Mouse (Mus musculus) left cerebral cortex, adult 2 months (tissue): ENCODE measurements around the gene Btg4. TPM values are rescaled to one million over a fixed set of nuclear protein-coding genes. Genes with fewer than 3 reads are reported as not detected.
"Not testable (repeated sequence)": the region's sequence is repeated elsewhere in the genome, so short reads cannot be mapped to it uniquely, and the experiment has no call there.

ENCODE experiments used
- DNase-seq, 2 experiments: peaks; one replicate each; pipeline ENCODE4 v3.0.0; 2021 to 2022; ENCODE audit warnings: low spot score in 2 of 2, mixed read lengths in 1 of 2; ENCODE audit errors: extremely low spot score in 1 of 2
- H3K27ac ChIP-seq: fragments of 200-600 bp; 2 replicates; pipeline ENCODE4 v1.8.1; 2022
- H3K4me3 ChIP-seq: fragments of 200-600 bp; 2 replicates; pipeline ENCODE4 v1.8.1; 2022
- CTCF ChIP-seq: fragments of 200-600 bp; IDR thresholded peaks from 2 replicates; pipeline ENCODE4 v1.8.1; 2022; ENCODE audit warnings: antibody characterized with exemption, mild to moderate bottlenecking, moderate library complexity
- intact Hi-C: fragments of 180-260 bp; cut with DNase I; formaldehyde crosslinking; loops from one replicate; pipeline ENCODE4 v1.15.1; 2025
- total RNA-seq, 2 experiments: library from RNA; stranded (reverse); gene quantifications; 2 replicates each; pipeline ENCODE4 v1.2.3; 2021

Gene Btg4
- total RNA-seq, 2 experiments from 2014 or later = not detected

- intact Hi-C loops = no loop called here
- Histone ChIP-seq H3K4me3 (no peak within 1 kb of the TSS), H3K27ac (no peak within 1 kb of the TSS)
- no peak; the same call in 1 of the 2 replicates for TF ChIP-seq CTCF
- peak; percentile 30 to 33 for DNase-seq
Measured at GRCm38 (mm10) chr9:51101756-51102425, 41.2 kb downstream of the Btg4 start, which contains the start of gene 4833427G06Rik. 4833427G06Rik (minus strand) TSS chr9:51102078.

- TF ChIP-seq CTCF = no peak
- H3K27ac ChIP-seq = peak overlapping the region; percentile 51
- intact Hi-C loops = no loop called here
- peak overlapping the region; percentile 63 for H3K4me3 ChIP-seq
- peak; percentile 18 to 33 for DNase-seq
Measured at GRCm38 (mm10) chr9:51102963-51103807, 42.5 kb downstream of the Btg4 start.

GRCm38 (mm10) chr9:51103808-51104514 is 43.3 kb downstream of the Btg4 start:
- no peak; the same call in 1 of the 2 replicates for TF ChIP-seq CTCF

GRCm38 (mm10) chr9:51105751-51106150 is 45.0 kb downstream of the Btg4 start:
- intact Hi-C loops = no loop called here
- H3K4me3 ChIP-seq = no peak overlapping the region
- DNase-seq = no peak
- H3K27ac ChIP-seq = no peak overlapping the region
- no peak for TF ChIP-seq CTCF

More at GRCm38 (mm10) chr9:51103808-51104514, 43.3 kb downstream of the Btg4 start:
- Histone ChIP-seq H3K4me3 (peak overlapping the region; percentile 63), H3K27ac (peak overlapping the region; percentile 51)
- DNase-seq = peak in 1 of 2 experiments; percentile 11
- intact Hi-C loops = no loop called here

GRCm38 (mm10) chr9:51114767-51115166 is 54.1 kb downstream of the Btg4 start:
- no peak for TF ChIP-seq CTCF
- no peak for DNase-seq
- intact Hi-C loops = no loop called here

GRCm38 (mm10) chr9:51136985-51137384 is 76.3 kb downstream of the Btg4 start:
- TF ChIP-seq CTCF = peak; percentile 81
- no peak overlapping the region for H3K4me3 ChIP-seq
- intact Hi-C loops = loop anchor here (5.0 kb wide), 2 partner anchors 70 to 290 kb away; partner anchors contain the start of gene Ppp2r1b
- peak in 1 of 2 experiments; percentile 57 for DNase-seq
- no peak overlapping the region for H3K27ac ChIP-seq

More at GRCm38 (mm10) chr9:51114767-51115166, 54.1 kb downstream of the Btg4 start:
- Histone ChIP-seq H3K27ac (no peak overlapping the region), H3K4me3 (no peak overlapping the region)

- intact Hi-C loops = loop anchor here (5.0 kb wide), 2 partner anchors 70 to 290 kb away; partner anchors contain the start of gene Ppp2r1b
- DNase-seq = no peak
- Histone ChIP-seq H3K4me3 (no peak overlapping the region), H3K27ac (no peak overlapping the region)
- no peak for TF ChIP-seq CTCF
Measured at GRCm38 (mm10) chr9:51137432-51137831, 76.7 kb downstream of the Btg4 start.

GRCm38 (mm10) chr9:51137836-51138235 is 77.1 kb downstream of the Btg4 start:
- intact Hi-C loops = loop anchor here (5.0 kb wide), 2 partner anchors 71 to 291 kb away; partner anchors contain the start of gene Ppp2r1b
- no peak for DNase-seq
- Histone ChIP-seq H3K4me3 (no peak overlapping the region), H3K27ac (no peak overlapping the region)
- no peak for TF ChIP-seq CTCF

- H3K27ac ChIP-seq = no peak overlapping the region
- DNase-seq = no peak
- intact Hi-C loops = loop anchor here (5.0 kb wide), 2 partner anchors 71 to 291 kb away; partner anchors contain the start of gene Ppp2r1b
- TF ChIP-seq CTCF = no peak
- H3K4me3 ChIP-seq = no peak overlapping the region
Measured at GRCm38 (mm10) chr9:51138301-51138700, 77.6 kb downstream of the Btg4 start.

- not testable (repeated sequence) for H3K4me3 ChIP-seq, H3K27ac ChIP-seq, DNase-seq
- intact Hi-C loops = loop anchor here (5.0 kb wide), 2 partner anchors 72 to 292 kb away; partner anchors contain the start of gene Ppp2r1b
Measured at GRCm38 (mm10) chr9:51139401-51139800, 78.7 kb downstream of the Btg4 start.

GRCm38 (mm10) chr9:51140711-51141110 is 80.0 kb downstream of the Btg4 start:
- DNase-seq = no peak
- intact Hi-C loops = loop anchor here (10.0 kb wide), 1 partner anchor 126 kb away; no protein-coding TSS in a partner anchor
- no peak overlapping the region for H3K4me3 ChIP-seq
- no peak overlapping the region for H3K27ac ChIP-seq
- TF ChIP-seq CTCF = no peak
